Mouse (Mus musculus) cerebellum, adult 9-11 months (tissue): ENCODE measurements at regions not wholly inside any gene's neighbourhood (a gene's known extent, or its start where the extent isn't known, plus 50 kb on each side); places are given as distances from the start of the nearest gene placed in this dataset.

ENCODE experiments used
- DNase-seq: peaks from one replicate; pipeline ENCODE4 v3.0.0; 2022

DNA sequence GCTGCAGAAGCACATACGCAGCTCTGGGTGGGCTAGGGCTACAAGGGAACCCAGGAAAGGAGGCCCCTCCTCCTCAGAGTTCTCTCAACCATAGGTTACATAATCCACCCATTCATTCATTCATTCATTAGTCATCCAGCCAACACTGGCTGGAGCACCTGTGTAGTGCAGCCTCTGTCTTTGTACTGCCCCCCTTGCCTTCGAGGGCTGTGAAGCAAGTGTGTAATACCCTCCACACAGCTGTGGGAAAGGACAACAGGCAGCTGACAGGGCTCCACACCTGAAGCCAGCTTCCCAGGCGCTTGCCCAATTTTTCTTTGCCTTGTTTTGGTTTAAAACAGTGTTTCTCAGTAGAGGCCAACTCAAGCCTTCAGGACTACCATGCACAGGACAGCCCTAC is 285.0 kb upstream of the Runx1 start:
- DNase-seq: no peak

DNA sequence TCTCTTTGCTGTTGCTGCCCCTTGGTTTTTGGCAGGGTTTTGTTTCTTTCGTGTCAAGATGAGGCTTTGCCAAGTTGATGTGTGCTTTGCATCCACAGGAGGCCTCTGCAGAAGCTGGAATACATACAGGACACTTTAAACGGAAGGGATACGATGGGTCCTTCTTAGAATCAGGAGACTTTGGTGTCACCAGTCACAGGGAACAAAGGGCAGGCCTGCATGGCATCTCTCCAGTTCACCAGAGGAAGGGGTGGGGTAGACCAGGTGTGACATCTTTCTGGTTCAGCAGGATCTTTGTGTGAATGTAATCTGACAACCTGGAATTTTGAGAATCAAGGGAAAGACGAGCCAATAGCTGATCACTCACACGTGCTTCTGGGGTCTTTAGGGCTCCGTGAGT is 284.5 kb upstream of the Runx1 start:
- no peak for DNase-seq

DNA sequence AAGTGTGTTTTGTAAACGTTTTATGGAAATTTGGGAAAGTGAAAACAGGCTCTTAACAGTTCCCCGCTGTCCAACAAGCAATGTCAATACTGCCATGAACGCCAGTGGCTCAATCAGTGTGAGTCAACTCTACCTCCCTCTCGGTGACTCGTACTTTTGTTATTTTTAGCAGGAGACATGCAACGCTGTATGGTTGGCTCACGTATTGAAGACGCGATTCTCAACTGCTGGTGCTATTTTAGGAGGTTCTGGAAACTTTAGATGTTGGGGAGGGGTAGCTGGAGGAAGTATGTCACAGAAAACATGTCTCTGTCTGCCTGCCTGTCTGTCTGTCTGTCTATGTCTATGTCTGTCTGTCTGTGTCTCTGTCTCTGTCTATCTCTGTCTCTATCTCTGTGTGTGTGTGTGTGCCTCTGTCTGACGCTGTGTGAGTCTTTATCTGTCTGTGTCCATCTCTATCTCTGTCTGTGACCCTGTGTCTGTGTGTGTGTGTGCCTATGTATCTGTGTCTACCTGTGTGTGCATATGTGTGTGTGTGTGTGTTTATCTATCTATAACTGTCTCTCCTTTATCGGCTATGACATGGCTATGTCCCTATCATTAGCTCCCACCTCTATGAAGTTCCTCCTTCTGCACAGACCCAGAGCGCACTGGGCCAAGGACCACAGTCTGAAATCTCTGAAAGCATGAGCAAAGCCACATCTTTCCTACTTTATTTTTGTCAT is 283.9 kb upstream of the Runx1 start:
- DNase-seq: no peak

DNA sequence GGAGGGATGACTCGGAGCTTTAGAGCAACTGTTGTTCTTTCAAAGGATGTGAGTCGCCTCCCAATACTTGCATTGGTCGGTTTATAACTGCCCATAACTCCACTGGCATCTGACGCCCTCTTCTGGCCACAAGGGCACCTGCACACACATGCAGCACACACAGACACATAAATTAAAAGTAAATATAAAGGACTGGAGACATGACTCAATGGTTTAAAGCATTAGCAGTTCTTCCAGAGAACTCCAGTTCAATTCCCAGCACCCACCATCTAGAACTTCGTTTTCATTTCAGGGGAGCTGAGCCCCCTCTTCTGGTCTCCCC is 281.5 kb upstream of the Runx1 start:
- no peak for DNase-seq

DNA sequence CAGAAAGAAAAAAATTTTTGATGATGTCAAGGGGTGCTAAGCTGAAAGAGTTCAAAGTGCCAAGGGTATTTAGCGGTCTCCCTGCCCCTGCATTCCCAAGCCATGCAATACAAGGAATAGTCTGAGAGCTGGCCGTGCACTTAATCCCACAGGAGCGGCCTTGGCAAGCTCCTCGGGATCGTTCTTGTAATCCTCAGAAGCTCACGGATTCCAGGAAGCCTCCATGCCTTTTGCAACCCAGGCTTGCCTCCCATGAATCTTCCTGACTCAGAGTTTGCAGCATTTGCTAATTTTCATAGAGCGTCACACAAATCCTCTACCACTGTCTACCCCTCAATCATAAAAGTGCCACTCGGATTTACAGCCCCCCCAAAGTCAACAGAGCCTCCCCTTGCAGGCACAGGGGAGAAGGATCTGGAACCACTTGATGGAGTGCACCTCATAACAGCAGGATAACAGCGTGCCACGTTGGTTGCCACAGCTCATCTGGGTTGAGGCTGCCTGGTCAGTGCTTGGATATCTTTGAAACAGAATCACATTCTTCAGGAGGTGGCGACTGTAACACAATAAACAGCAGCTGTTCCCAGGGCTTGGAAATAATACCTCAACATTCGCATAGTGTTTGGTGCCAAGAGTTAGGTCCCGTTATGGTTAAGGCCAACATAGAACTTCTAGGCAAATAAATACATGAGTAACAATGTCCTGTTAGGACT is 281.0 kb upstream of the Runx1 start:
- no peak for DNase-seq

DNA sequence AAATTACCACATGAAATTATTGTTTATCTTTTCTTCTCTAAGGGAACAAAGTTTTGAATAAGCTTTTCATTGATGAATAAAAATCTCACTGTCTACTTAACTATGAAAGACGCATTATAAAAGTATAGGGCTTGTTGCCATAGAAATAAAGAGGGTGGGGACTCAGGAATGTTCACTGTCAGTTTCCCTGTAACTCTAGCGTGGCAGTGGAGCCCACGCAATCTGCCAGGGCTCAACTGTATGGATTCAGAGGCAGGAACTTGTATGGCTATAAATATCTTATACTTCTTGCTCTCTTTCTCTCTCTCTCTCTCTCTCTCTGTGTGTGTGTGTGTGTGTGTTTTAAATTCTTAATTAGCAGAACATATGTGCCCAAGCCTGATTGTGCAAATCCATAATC is 276.2 kb upstream of the Runx1 start:
- DNase-seq: no peak

DNA sequence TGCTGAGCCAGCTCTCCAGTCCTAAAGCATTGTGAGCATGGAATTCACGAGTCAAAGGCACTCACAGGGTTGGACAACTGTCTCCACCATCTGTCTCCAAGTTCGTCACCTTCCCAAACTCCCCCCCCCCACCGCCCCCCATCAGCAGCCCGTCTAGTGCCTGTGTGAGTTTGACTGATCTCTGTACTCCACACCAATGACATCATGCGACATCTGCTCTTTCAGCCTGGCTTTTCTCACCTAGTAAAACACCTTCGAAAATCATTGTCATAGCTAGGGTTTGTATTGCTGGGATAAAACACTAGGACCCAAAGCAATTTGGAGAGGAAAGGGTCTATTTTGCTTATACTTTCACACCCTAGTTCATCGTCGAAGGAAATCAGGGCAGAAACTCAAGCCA is 272.1 kb upstream of the Runx1 start:
- no peak for DNase-seq

DNA sequence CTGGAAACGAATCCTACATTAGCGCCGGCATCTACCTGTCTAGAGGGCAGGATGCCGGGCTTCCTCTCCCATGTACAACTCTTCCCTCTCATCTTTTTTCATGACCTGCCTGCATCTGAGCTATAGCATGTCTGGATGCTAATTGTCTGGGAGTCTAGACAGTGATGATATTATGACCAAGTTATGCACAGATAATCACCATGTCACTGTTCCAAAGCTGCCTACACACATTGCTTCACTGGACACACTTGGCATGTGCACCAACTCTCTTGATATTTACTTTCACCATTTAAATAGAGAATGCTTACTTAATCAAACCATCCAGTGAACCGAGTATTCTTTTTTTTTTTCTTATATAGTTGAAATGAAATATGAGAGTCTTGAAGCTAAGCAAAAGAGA is 270.2 kb upstream of the Runx1 start:
- DNase-seq: no peak

DNA sequence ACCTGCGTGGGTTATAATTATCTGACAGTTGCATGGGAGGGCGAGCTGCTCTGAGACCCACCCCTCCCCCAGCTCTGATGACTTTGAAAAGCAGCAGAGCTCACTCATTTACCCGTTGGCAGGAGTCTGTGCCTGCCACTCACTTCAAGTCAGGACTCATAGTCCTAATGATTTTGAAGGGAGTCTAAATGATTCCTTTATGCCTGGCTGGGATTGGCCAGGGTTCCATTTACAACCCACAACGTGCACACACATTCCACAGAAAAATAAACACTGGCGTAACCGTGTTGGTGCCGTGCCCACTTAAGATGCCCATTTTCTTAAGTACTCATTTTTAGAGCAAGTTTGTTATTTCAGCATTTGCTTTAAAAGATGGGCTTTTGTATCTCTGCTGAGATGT is 266.8 kb upstream of the Runx1 start:
- no peak for DNase-seq

DNA sequence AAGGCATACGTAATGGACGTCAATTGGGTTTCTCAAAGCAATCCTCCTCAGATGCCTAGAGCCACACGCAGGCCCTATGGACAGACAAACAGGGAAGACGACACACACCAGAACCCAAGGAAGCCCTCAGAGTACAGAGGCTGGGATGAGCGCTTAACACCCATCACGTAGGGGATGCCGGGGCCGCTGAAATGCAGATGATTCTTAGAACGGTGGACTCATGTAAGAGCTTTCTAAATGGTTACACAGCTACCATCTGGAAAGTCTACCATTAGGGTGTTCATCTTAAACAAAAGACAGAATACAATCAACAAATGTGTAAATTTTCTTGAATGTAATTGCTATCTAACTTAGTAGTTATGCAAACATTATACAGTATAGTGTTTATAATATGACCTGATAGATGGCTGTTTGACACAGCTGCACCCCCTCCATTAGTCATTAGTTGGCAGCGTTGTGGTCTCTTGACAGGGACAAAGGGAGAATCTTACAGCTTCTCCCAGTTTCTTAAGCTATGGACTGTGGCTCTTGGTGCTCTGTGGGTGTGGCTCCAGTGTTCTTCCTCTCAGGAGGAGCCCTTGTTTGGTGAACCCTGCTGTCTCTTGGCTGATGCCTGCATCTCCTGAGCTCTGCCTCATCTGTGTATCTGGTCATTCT is 259.4 kb upstream of the Runx1 start:
- DNase-seq: no peak

DNA sequence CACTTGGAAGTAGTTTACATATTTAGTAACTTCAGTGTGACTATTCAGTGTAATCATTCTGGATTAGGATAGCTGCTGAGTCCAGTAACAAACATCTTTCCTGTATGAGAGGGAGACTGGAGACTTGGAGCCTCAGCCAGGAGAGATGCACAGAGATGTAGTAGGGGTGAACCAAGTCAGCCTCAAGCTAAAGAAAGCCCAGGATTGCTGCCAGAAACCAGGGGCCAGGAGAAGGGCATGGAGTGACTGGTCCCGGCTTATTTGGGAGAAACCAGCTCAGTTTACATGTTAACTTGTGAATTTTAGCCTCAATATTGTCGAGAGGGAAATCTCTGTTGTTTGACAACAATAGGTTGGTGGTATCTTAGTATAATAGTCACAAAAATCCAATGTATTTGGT is 257.8 kb upstream of the Runx1 start:
- DNase-seq: no peak

DNA sequence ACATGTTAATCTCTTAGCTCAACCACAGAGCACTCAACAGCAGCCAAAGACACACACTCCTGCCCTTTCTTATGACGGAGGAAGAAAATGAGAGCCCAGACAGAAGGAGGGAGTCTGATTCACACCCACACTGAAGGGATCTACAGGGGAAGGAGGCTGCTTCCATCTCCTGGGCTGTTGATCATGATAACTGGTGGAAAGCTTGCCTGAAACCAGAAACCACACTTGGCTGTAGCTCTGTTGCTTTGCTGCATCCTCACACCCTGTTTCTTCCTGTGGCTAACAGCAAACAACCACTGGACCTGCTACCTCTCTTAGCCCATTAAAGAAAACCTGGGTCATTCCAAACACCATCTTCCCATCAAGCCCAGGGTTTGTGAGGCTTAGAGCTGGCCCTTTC is 257.2 kb upstream of the Runx1 start:
- no peak for DNase-seq

DNA sequence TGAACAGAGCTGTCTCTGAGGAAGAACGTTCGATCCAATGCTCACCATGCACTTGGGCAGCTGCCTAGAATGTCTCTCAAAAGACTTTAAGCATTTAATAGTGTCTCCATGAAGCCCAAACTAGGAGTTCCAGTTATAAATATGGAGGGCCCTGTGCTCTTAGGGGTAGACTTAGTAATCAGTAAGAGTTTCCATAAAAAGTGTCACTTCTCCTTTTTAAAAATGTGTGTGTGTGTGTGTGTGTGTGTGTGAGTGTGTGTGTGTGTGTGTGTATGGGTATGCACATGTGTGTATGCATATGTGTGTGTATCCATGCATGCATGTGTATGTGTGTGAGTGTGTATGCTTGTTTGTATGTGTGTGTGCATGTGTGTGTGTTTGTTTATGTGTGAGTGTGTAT is 255.6 kb upstream of the Runx1 start:
- DNase-seq: no peak

DNA sequence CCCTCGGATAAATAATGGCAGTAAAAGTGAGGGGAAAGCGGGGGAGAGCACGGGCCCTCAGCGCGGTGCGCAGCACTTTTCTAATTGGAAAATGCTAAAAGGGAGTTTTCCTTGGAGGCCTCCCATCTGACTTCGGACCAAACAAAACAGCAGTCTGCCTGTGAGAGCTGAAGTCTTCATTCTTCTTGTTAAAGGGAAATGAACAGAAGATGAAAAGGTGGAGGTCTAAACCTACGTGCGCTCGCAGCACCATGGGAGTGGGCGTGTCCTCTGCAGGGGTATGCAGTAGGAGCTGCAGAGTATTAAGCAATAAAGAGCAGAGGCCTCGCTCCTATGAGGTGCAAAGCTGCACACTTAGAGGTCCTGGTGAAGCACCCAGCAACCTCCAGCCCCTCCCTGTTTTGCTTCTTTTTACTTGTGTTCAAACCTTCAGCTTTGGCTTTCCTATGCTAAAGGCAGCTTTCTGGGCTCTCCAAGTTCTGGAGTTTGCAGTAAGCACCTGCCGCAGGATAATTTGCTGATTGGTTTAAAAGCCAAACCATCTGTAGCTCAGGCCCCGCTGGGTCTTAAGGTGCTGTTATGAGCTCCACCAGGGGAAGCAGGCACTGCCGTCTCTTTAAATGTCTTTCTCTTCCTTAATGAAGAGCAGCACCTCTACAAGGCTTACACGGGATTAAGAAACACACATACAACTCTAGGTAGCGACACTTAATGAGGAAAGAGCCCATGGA is 253.9 kb upstream of the Runx1 start:
- DNase-seq: no peak

DNA sequence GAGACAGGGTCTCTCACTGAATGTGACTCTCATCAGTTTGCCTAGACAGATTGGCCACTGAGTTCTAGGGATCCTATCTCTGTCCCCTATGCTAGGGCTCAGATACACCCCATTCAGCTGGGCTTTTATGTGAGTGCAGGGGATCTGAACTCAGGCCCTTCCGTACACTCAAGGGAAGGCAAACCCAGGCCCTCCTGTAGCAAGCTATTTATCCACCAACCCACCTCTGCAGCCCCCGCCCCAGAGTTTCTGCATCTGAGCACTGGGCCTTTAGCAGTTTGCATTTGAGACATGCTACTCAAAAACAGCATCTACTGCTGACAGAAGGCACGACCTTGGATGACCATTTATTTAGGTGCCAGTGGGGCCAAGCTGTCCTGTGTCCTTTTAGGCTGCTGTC is 253.0 kb upstream of the Runx1 start:
- DNase-seq: no peak

DNA sequence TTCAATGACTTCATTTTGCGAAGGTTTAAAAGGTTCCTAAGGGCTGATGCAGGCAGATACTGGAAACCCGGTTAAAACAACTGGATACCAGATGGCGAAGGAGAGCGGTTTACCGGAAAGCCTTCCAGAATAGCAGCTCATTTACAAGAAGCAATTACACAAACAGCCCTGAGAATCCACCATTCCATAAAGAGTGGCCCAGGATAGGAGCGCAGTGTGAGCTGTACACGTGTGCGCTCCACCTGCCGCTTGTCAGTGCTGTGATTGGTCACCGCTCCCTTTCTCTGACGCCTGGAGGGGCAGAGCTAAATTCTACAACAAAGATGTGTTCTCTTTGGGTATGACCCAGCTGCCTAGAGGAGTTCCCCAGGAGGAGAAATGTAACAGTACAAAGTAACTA is 249.5 kb upstream of the Runx1 start:
- no peak for DNase-seq

DNA sequence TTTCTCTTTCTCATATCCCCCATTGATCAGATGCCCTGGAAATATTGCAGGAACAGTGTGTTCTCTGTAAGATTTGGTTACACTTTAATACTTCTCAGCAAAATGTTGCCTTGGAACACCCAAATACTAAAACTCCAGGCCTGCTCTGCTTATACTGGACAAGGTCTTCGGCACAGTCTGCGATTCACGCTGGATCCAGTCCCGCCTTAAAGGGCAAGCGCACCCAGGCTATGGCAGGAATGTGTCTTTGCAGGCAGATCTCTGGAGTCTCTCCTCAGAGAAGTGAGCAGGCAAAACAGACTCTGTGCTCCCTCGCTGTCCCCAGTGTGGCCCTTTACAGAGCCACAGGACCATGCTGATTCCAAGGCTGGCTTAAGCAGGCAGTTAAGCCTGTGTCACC is 246.2 kb upstream of the Runx1 start:
- no peak for DNase-seq

DNA sequence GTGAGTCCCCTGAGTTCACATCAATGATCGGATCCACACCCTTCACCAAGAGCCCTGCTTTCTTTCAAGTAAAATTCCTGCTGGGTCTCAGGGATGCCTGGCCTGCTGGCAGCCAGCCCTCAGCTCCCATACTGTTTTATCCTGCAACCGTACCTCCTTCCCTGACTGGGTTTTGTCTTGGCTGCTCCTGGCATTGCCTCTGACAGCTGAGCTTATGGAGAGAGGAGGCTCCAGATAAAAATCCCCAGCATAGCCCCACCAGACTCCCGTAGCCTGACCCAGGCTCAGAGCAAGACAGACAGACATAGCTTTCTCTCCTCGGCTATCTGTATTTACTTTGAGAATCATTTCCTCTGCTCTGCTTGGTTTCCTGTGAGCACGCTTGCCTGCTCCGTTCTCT is 245.8 kb upstream of the Runx1 start:
- no peak for DNase-seq

DNA sequence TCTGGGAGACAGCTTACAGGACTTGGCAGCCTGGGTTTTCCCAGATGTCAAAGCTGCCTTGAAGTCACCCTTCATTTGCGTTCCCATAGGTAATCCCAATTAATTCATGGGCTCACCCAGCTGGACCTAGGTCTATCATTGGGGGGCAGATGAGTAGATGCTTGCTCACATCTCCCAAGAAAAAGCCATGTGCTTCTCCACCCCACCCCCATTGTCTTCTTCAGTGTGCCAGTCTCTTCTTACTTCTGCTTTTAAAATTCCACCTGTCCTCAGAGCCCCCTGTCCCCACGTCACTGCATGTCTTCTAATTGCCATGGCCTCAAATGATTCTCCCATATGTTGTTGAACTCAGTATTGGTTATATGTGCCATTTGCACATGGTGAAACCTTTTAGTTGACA is 240.9 kb upstream of the Runx1 start:
- DNase-seq: no peak

DNA sequence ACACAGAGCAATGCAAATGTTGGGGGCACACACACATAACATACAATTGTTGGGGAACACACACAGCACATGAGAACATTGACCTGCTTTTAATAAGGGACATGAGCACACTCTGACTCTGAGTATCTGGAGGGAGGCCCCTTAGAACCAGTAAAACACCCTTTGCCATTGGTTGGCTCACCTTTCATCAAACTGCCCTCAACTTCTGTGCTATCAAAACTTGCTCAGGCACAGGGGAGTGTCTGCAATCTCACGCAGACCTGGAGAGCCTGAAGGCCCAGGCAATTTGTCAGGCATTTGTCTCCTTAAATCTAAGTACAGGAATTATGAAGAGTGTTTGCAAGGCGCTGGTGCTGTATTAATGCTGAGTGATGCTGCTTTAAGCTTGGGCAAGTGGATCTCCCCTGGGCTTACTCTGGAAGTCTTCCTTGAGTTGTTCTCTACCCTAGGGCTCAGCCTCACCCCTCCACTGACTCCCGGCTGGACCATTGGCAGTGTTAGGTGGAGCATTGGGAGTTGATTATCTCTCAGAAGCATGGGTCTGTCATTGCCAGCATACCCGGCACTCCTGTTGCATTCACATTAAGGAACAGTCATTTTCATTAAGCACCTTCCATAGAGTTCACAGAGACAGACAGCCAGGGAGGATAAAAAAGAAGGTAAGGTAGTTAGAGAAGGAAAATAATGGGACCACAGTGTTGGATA is 235.7 kb upstream of the Runx1 start:
- no peak for DNase-seq

DNA sequence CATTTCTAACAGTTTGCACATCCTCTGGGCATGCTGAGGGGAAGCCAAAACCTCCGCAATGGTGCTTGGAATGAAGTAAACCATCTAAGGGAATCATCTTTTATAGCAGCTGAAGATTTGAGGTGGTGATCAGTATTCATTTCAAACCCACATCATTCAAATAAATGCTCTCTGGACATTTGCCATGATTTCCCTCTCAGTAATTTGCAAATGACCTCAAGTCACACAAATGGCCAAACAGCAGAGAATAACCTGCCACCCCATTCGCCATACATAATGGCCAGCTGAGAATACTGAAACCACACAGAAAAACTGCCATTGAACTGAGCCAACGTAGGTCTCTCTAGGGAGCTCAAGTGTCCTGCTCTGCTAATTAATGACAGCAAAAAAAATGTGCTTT is 230.3 kb upstream of the Runx1 start:
- DNase-seq: no peak

DNA sequence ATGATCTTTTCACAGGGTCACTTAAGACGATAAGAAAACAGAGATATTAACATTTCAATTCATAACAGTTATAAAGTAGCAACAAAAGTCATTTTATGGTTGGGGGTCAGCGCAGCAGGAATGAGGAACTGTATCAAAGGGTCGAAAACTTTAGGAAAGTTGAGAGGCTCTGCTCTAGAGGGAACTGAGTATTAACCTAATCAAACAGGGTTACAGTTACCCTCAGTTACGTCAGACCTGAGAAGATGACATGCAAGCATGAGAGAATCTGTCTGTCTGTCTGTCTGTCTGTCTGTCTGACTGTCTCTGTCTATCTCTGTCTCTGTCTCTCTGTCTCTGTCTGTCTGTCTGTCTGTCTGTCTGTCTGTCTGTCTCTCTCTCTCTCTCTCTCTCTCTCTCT is 229.6 kb upstream of the Runx1 start:
- no peak for DNase-seq

DNA sequence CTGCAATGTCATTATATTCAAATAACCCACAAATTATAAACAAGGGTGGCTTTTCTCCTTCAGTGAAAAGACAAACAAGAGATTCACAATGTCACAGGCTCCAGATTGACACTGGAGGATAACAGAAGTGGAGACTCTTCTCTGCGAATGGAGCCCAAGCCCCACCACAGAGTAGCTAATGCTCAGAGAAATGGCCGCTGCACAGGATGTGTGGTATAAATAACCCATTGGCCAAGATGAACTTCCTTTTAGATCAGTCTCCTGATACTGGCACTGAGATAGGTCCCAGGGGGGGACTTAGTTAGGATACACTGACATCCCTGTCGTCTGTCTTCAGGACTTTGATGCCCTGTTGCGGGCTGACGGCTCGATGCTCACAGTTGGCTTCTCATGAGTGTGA is 225.3 kb upstream of the Runx1 start:
- no peak for DNase-seq
